Mouse (Mus musculus): ENCODE results near the gene Gpr108.

GRCm38 (mm10) chr17:57292968-57293367, 44.7 kb upstream of the Gpr108 start:
- no peak for TF ChIP-seq POLR2A (IDR thresholded peaks at IDR 0.05; ENCODE audit: low read depth, low read length)
- no peak for TF ChIP-seq CTCF (IDR thresholded peaks at IDR 0.05; ENCODE audit: extremely low read depth, insufficient read length, insufficient replicate concordance, low read depth, low read length)
